Mouse (Mus musculus) myocyte (in vitro differentiated cells): Measurements from ENCODE around the gene Tmem19.

ENCODE experiments used
- CEBPB ChIP-seq: IDR thresholded peaks from 2 replicates; pipeline ENCODE4 v1.6.1; 2011; ENCODE audit warnings: mild to moderate bottlenecking, moderate library complexity; ENCODE audit not compliant: poor library complexity, insufficient read depth, severe bottlenecking
- E2F4 ChIP-seq: IDR thresholded peaks from one replicate; pipeline ENCODE4 v1.6.1; 2011; ENCODE audit warnings: mild to moderate bottlenecking, control low read depth, moderate library complexity; ENCODE audit not compliant: insufficient read depth
- MAX ChIP-seq: IDR thresholded peaks from one replicate; pipeline ENCODE4 v1.6.1; 2011; ENCODE audit warnings: low read depth, mild to moderate bottlenecking, control low read depth
- MYOD1 ChIP-seq, 3 experiments: IDR thresholded peaks; one replicate each; pipeline ENCODE4 v1.6.1; 2011; ENCODE audit warnings: control low read depth in 2 of 3, low read depth in 2 of 3, mild to moderate bottlenecking in 2 of 3, moderate library complexity in 1 of 3; ENCODE audit not compliant: insufficient read length in 2 of 3, control insufficient read depth in 1 of 3
- POLR2A ChIP-seq: IDR thresholded peaks from one replicate; pipeline ENCODE4 v1.6.1; 2011; ENCODE audit warnings: low read depth, mild to moderate bottlenecking, control low read depth, moderate library complexity; ENCODE audit not compliant: insufficient read length
- POLR2AphosphoS2 ChIP-seq: IDR thresholded peaks from one replicate; pipeline ENCODE4 v1.6.1; 2011; ENCODE audit warnings: low read depth, control low read depth; ENCODE audit not compliant: insufficient read length
- REST ChIP-seq: IDR thresholded peaks from one replicate; pipeline ENCODE4 v1.6.1; 2011; ENCODE audit warnings: mild to moderate bottlenecking, control low read depth, moderate library complexity; ENCODE audit not compliant: insufficient read depth, insufficient read length
- SRF ChIP-seq: IDR thresholded peaks from one replicate; pipeline ENCODE4 v1.6.1; 2011; ENCODE audit warnings: low read depth; ENCODE audit not compliant: control insufficient read depth, insufficient read length
- TCF3 ChIP-seq: IDR thresholded peaks from one replicate; pipeline ENCODE4 v1.6.1; 2011; ENCODE audit warnings: low read depth, control low read depth; ENCODE audit not compliant: insufficient read length
- USF1 ChIP-seq: IDR thresholded peaks from one replicate; pipeline ENCODE4 v1.6.1; 2011; ENCODE audit warnings: low read depth, mild to moderate bottlenecking, control low read depth, moderate library complexity

GRCm38 (mm10) chr10:115361840-115362622 is at the start of gene Tmem19:
- TF ChIP-seq POLR2A (peak; percentile 63), CEBPB (no peak), E2F4 (peak; percentile 10), MYOD1 (IDR thresholded peaks at IDR 0.05; ENCODE audit: control insufficient read depth in 1 of 3, insufficient read length in 2 of 3, low read depth in 2 of 3) (no peak), POLR2AphosphoS2 (peak; percentile 88), MAX (no peak), TCF3 (no peak), REST (no peak), USF1 (peak; percentile 99), SRF (no peak)
